10 mouse cellular contexts compared by ENCODE assay signal in genomic region chr10:80017361-80017760, GRCm38 (mm10). TPM values are rescaled to one million over a fixed set of nuclear protein-coding genes. Genes with fewer than 3 reads are reported as not detected.
A peak's percentile ranks its signal among the peaks of the same experiment; 100 is the strongest.
DNase-seq lines count a peak whose midpoint lies in the region; ATAC-seq lines count a peak whose summit lies in the region.
"Had no signal": no experiment of that assay in that cellular context is flagged by ENCODE, and none has a peak within 500 bp of the region (broad histone marks: within the 10 kb centered on the region; RNA-seq: fewer than 3 reads in every experiment).

No protein-coding gene starts in this region.

- peak overlapping the region; percentile 82 for H3K4me2 ChIP-seq in liver, embryonic 12.5 days
- no peak overlapping the region for H3K4me2 ChIP-seq in forebrain, embryonic 12.5 days
- H3K4me2 ChIP-seq: lung, embryonic 15.5 days had no signal

- 8% methylated on average over 3 of the region's 3 CpGs for WGBS in liver, embryonic 12.5 days (ENCODE audit: insufficient replicate concordance)
- 73% methylated on average over 3 of the region's 3 CpGs for WGBS in forebrain, embryonic 10.5 days
- WGBS in forebrain, embryonic 12.5 days: 70% methylated on average over 3 of the region's 3 CpGs

- ATAC-seq in CD4-positive, CD25-positive, alpha-beta regulatory T cell, adult 4 months: peak; percentile 60
- ATAC-seq in activated CD4-positive, CD25-positive, alpha-beta regulatory T cell, adult 4 months: peak; percentile 43
- peak; percentile 31; the same call in 1 of the 2 replicates for ATAC-seq in liver, embryonic 12.5 days
- peak; percentile 62 for ATAC-seq in neutrophil, adult 5-6 weeks (ENCODE audit: extremely low read depth, insufficient number of reproducible peaks, low FRiP score, poor library complexity, severe bottlenecking)
- ATAC-seq in forebrain, embryonic 12.5 days (ENCODE audit: low FRiP score): no peak

- H3K4me1 ChIP-seq in liver, embryonic 12.5 days: peaks cover 68% of the 10 kb centered on the region
- H3K4me1 ChIP-seq in forebrain, embryonic 10.5 days: peaks cover 47% of the 10 kb centered on the region
- peaks cover 16% of the 10 kb centered on the region; the same call in 1 of the 2 replicates for H3K4me1 ChIP-seq in forebrain, embryonic 12.5 days

- no peak for DNase-seq in forebrain, embryonic 10.5 days (ENCODE audit: extremely low spot score, low spot score)
- DNase-seq in left cerebral cortex, adult 8-10 months (ENCODE audit: low spot score in 2 of 2): no peak
- DNase-seq in urinary bladder, adult 2 months (ENCODE audit: low spot score): no peak
- DNase-seq: cerebellum, adult 2 months had no signal

- peak overlapping the region; percentile 62 for H3K4me3 ChIP-seq in liver, embryonic 12.5 days
- H3K4me3 ChIP-seq in forebrain, embryonic 10.5 days: no peak overlapping the region
- H3K4me3 ChIP-seq in forebrain, embryonic 12.5 days (replicated peaks): no peak overlapping the region

- H3K27ac ChIP-seq in liver, embryonic 12.5 days: peak overlapping the region; percentile 85
- H3K27ac ChIP-seq in forebrain, embryonic 10.5 days: no peak overlapping the region
- H3K27ac ChIP-seq in forebrain, embryonic 12.5 days: no peak overlapping the region

- no peaks in the 10 kb centered on the region for H3K9me3 ChIP-seq in liver, embryonic 12.5 days (replicated peaks)
- H3K9me3 ChIP-seq in forebrain, embryonic 10.5 days: no peaks in the 10 kb centered on the region
- H3K9me3 ChIP-seq in forebrain, embryonic 12.5 days: no peaks in the 10 kb centered on the region
- H3K9me3 ChIP-seq: lung, embryonic 15.5 days had no signal

- H3K9ac ChIP-seq in liver, embryonic 12.5 days: peak overlapping the region; percentile 70
- no peak overlapping the region for H3K9ac ChIP-seq in forebrain, embryonic 12.5 days
- H3K9ac ChIP-seq: lung, embryonic 15.5 days had no signal

- H3K27me3 ChIP-seq in liver, embryonic 12.5 days (replicated peaks): peaks cover 24% of the 10 kb centered on the region
- peaks cover 81% of the 10 kb centered on the region for H3K27me3 ChIP-seq in forebrain, embryonic 10.5 days (ENCODE audit: poor library complexity, severe bottlenecking)
- peaks cover 77% of the 10 kb centered on the region for H3K27me3 ChIP-seq in forebrain, embryonic 12.5 days

- H3K36me3 ChIP-seq in liver, embryonic 12.5 days: peaks cover 65% of the 10 kb centered on the region
- H3K36me3 ChIP-seq in forebrain, embryonic 10.5 days (replicated peaks): peaks cover 10% of the 10 kb centered on the region
- H3K36me3 ChIP-seq in forebrain, embryonic 12.5 days (replicated peaks): no peaks in the 10 kb centered on the region
- H3K36me3 ChIP-seq: lung, embryonic 15.5 days had no signal

RNA-seq across cellular contexts. Expression of gene Arhgap45, which starts 0.9 kb away (rescaled TPM):
- 100 to 1,000 TPM; 233 to 369 TPM for polyA plus RNA-seq in CD4-positive, CD25-positive, alpha-beta regulatory T cell, adult 4 months (2017; shearing (Covaris generic))
- 100 to 1,000 TPM; 196 to 326 TPM for polyA plus RNA-seq in activated CD4-positive, CD25-positive, alpha-beta regulatory T cell, adult 4 months (2017; shearing (Covaris generic))
- polyA plus RNA-seq in liver, embryonic 12.5 days (2016; fragmentation: Nextera tagmentation; extraction: Ambion mirVana): 22.3 and 22.8 TPM in 2 replicates
- 695 and 736 TPM in 2 replicates for total RNA-seq in neutrophil, adult 5-6 weeks (2017)
- polyA plus RNA-seq in forebrain, embryonic 10.5 days (2016; fragmentation: Nextera tagmentation; extraction: Ambion mirVana): 8.0 and 9.1 TPM in 2 replicates
- 3.4 and 3.6 TPM in 2 replicates for polyA plus RNA-seq in forebrain, embryonic 12.5 days (2016; fragmentation: Nextera tagmentation; extraction: Ambion mirVana)
- 1 to 10 TPM; 3.6 to 9.6 (median 6.0) TPM for total RNA-seq in left cerebral cortex, adult 8-10 months (2022)
- 18.9 and 23.0 TPM in 2 replicates for polyA plus RNA-seq in urinary bladder, adult 2 months (2012; rRNA removed)

RNA-seq across cellular contexts. Expression of gene Abca7, which starts 21.1 kb away (rescaled TPM):
- 10 to 100 TPM; 11.4 to 16.4 TPM for polyA plus RNA-seq in CD4-positive, CD25-positive, alpha-beta regulatory T cell, adult 4 months (2017; shearing (Covaris generic))
- 10 to 100 TPM; 13.2 to 17.0 TPM for polyA plus RNA-seq in activated CD4-positive, CD25-positive, alpha-beta regulatory T cell, adult 4 months (2017; shearing (Covaris generic))
- polyA plus RNA-seq in liver, embryonic 12.5 days (2016; fragmentation: Nextera tagmentation; extraction: Ambion mirVana): 10.5 and 12.1 TPM in 2 replicates
- 45.9 and 53.7 TPM in 2 replicates for total RNA-seq in neutrophil, adult 5-6 weeks (2017)
- 2.9 and 3.1 TPM in 2 replicates for polyA plus RNA-seq in forebrain, embryonic 10.5 days (2016; fragmentation: Nextera tagmentation; extraction: Ambion mirVana)
- 5.8 and 5.9 TPM in 2 replicates for polyA plus RNA-seq in forebrain, embryonic 12.5 days (2016; fragmentation: Nextera tagmentation; extraction: Ambion mirVana)
- total RNA-seq in left cerebral cortex, adult 8-10 months (2022): 10 to 100 TPM; 11.0 to 12.3 (median 12.0) TPM
- 7.5 and 9.2 TPM in 2 replicates for polyA plus RNA-seq in urinary bladder, adult 2 months (2012; rRNA removed)

RNA-seq across cellular contexts. Expression of gene Polr2e, which starts 22.2 kb away (rescaled TPM):
- 100 to 1,000 TPM; 194 to 220 TPM for polyA plus RNA-seq in CD4-positive, CD25-positive, alpha-beta regulatory T cell, adult 4 months (2017; shearing (Covaris generic))
- polyA plus RNA-seq in activated CD4-positive, CD25-positive, alpha-beta regulatory T cell, adult 4 months (2017; shearing (Covaris generic)): 100 to 1,000 TPM; 174 to 175 TPM
- 142 and 147 TPM in 2 replicates for polyA plus RNA-seq in liver, embryonic 12.5 days (2016; fragmentation: Nextera tagmentation; extraction: Ambion mirVana)
- total RNA-seq in neutrophil, adult 5-6 weeks (2017): 47.7 and 66.4 TPM in 2 replicates
- polyA plus RNA-seq in forebrain, embryonic 10.5 days (2016; fragmentation: Nextera tagmentation; extraction: Ambion mirVana): 279 and 286 TPM in 2 replicates
- 183 and 184 TPM in 2 replicates for polyA plus RNA-seq in forebrain, embryonic 12.5 days (2016; fragmentation: Nextera tagmentation; extraction: Ambion mirVana)
- total RNA-seq in left cerebral cortex, adult 8-10 months (2022): 10 to 100 TPM; 64.7 to 80.4 (median 72.9) TPM
- polyA plus RNA-seq in urinary bladder, adult 2 months (2012; rRNA removed): 141 and 178 TPM in 2 replicates

RNA-seq across cellular contexts. Expression of gene Cnn2, which starts 29.0 kb away (rescaled TPM):
- polyA plus RNA-seq in CD4-positive, CD25-positive, alpha-beta regulatory T cell, adult 4 months (2017; shearing (Covaris generic)): 100 to 1,000 TPM; 904 to 969 TPM
- 100 to 1,000 TPM; 828 to 877 TPM for polyA plus RNA-seq in activated CD4-positive, CD25-positive, alpha-beta regulatory T cell, adult 4 months (2017; shearing (Covaris generic))
- 68.2 and 75.4 TPM in 2 replicates for polyA plus RNA-seq in liver, embryonic 12.5 days (2016; fragmentation: Nextera tagmentation; extraction: Ambion mirVana)
- total RNA-seq in neutrophil, adult 5-6 weeks (2017): 284 and 308 TPM in 2 replicates
- 222 and 226 TPM in 2 replicates for polyA plus RNA-seq in forebrain, embryonic 10.5 days (2016; fragmentation: Nextera tagmentation; extraction: Ambion mirVana)
- 85.5 and 115 TPM in 2 replicates for polyA plus RNA-seq in forebrain, embryonic 12.5 days (2016; fragmentation: Nextera tagmentation; extraction: Ambion mirVana)
- total RNA-seq in left cerebral cortex, adult 8-10 months (2022): 1 to 10 TPM; 5.4 to 6.7 (median 6.3) TPM
- polyA plus RNA-seq in urinary bladder, adult 2 months (2012; rRNA removed): 173 and 185 TPM in 2 replicates

RNA-seq across cellular contexts. Expression of gene Gpx4, which starts 29.6 kb away (rescaled TPM):
- 100 to 1,000 TPM; 450 to 480 TPM for polyA plus RNA-seq in CD4-positive, CD25-positive, alpha-beta regulatory T cell, adult 4 months (2017; shearing (Covaris generic))
- polyA plus RNA-seq in activated CD4-positive, CD25-positive, alpha-beta regulatory T cell, adult 4 months (2017; shearing (Covaris generic)): 100 to 1,000 TPM; 346 to 370 TPM
- polyA plus RNA-seq in liver, embryonic 12.5 days (2016; fragmentation: Nextera tagmentation; extraction: Ambion mirVana): 682 and 685 TPM in 2 replicates
- 206 and 276 TPM in 2 replicates for total RNA-seq in neutrophil, adult 5-6 weeks (2017)
- polyA plus RNA-seq in forebrain, embryonic 10.5 days (2016; fragmentation: Nextera tagmentation; extraction: Ambion mirVana): 670 and 692 TPM in 2 replicates
- 434 and 458 TPM in 2 replicates for polyA plus RNA-seq in forebrain, embryonic 12.5 days (2016; fragmentation: Nextera tagmentation; extraction: Ambion mirVana)
- total RNA-seq in left cerebral cortex, adult 8-10 months (2022): 100 to 1,000 TPM; 472 to 551 (median 538) TPM
- 524 and 620 TPM in 2 replicates for polyA plus RNA-seq in urinary bladder, adult 2 months (2012; rRNA removed)
